Mouse (Mus musculus) heart, postnatal 14 days (tissue): ENCODE measurements around the gene Wapl. TPM values are rescaled to one million over a fixed set of nuclear protein-coding genes. Genes with fewer than 3 reads are reported as not detected.

ENCODE experiments used
- DNase-seq, 2 experiments: peaks; one replicate each; pipeline ENCODE4 v3.0.0; 2021 to 2022
- intact Hi-C: fragments of 180-260 bp; cut with DNase I; formaldehyde crosslinking; loops from one replicate; pipeline ENCODE4 v1.15.1; 2025
- long read RNA-seq, 2 experiments: library from polyadenylated mRNA; stranded (forward); transcript quantifications; one replicate each; pipeline ENCODE4 v2.0.0; 2021
- total RNA-seq, 2 experiments: library from RNA; stranded (reverse); gene quantifications; 2 replicates each; pipeline ENCODE4 v1.2.3; 2021

Wapl gene
- 10 to 100 TPM; 37.1 to 40.0 TPM for total RNA-seq
- long read RNA-seq, experiment 1, full-length matches to known transcripts, result 9 of 22 reads
- long read RNA-seq, experiment 1, partial matches to known transcripts, result 9 of 22 reads
- long read RNA-seq, experiment 1, other reads (novel, unspliced or antisense), result 4 of 22 reads
- long read RNA-seq, experiment 2, full-length matches to known transcripts, result 9 of 24 reads
- long read RNA-seq, experiment 2, partial matches to known transcripts, result 11 of 24 reads
- long read RNA-seq, experiment 2, other reads (novel, unspliced or antisense), result 4 of 24 reads

DNA sequence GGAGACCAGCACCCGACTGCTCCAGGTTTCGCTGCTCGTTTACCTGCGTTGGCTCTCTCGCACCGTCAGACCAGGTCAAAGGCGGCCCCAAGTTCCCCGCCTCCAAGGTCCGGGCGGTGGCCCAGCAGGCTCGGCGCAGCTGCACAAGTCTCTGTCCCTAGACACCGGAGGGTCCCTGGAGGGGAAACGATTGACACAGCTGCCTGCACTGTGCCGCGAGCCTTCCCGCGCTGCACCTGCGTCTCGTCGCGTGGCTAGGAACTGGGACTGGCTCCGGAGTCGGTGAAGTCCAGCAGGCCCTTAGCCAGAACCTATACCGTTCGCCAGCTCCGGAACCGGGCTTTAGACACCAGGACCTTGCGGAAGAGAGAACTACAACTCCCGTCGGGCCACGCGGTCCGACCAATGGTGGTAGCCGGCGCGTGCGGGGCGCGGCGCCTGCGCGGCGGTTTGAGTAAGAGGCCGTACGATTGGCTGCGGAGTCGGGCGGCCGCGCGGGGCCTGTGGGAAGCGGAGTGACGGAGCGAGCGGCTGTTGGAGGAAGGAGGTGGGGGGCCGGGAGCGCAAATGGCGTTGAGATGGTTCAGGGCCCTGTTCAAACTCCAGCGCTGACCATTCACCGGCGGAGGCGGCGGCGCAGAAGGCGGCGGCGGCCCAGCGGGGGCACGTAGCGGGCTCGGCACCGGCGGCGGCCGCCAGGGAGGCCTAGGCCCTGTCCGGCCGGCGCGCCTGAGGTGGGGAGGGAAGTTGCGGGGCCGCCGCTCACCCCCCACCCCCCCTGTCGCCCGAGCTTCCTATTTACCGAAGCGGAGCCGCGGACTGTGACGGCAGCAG is at the start of gene Wapl:
Gene Wapl, plus strand, starts transcription at position 534 of the 834 bp plus-strand sequence.
- peak; percentile 97 for DNase-seq
- intact Hi-C loops, result loop anchor here (10.0 kb wide), 1 partner anchor 91 kb away; no protein-coding TSS in a partner anchor

GRCm38 (mm10) chr14:34626824-34627223 is 46.9 kb upstream of the Wapl start:
- intact Hi-C loops, result no loop called here
- DNase-seq, result no peak

GRCm38 (mm10) chr14:34632722-34633448 is 40.8 kb upstream of the Wapl start:
- intact Hi-C loops, result no loop called here
- DNase-seq, result no peak

- no peak for DNase-seq
- intact Hi-C loops, result no loop called here
Observed at GRCm38 (mm10) chr14:34635192-34635591, 38.5 kb upstream of the Wapl start.

DNA sequence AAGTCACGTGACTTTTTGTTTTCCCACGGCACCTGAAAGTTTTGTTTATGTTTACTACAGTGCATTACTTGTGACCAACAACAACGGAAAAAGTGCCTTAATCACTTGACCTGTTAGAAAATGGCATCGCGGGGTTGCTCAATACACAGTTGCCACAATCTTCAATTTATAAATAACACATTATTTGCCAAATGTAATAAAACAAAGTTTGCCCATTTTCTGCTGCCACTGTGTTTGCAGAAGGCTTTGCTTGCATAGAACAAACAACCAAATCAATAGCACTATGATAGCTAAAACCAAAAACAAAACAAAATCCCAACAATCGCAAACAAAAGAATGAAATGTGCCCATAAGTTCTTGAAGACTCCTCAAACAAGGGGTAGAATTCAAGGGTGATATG is 38.0 kb upstream of the Wapl start:
- no peak for DNase-seq

GRCm38 (mm10) chr14:34644140-34644539 is 29.6 kb upstream of the Wapl start:
- intact Hi-C loops, result no loop called here

More for the DNA sequence above, 38.0 kb upstream of the Wapl start:
- intact Hi-C loops, result no loop called here

DNA sequence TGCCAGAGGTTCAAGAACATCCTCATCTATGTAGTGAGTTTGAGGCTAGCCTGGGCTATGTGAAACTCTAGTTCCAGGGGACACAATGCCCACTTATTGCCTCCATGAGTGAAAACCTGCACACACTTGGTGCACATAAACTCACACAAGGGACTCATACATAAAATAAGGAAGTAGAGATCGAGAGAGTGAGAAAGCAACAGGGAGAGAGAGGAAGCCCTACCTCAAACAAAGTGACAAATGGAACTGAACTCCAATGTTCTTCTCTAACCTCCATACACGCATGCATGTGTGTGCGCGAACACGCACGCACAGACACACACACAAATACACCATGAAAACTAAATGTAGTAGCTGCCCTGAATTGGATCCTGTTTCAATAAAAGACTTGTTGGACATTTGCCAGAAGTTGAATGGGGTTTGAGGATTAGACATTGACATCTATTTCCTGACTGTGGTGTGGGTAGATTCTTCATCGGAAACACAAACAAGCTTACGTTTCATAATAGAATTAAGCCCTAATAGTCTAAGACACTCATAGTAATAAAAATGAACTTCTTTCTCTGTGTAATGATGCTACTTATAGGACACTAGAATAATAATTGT is 25.8 kb upstream of the Wapl start:
- intact Hi-C loops, result no loop called here
- DNase-seq, result no peak

More at GRCm38 (mm10) chr14:34644140-34644539, 29.6 kb upstream of the Wapl start:
- no peak for DNase-seq

DNA sequence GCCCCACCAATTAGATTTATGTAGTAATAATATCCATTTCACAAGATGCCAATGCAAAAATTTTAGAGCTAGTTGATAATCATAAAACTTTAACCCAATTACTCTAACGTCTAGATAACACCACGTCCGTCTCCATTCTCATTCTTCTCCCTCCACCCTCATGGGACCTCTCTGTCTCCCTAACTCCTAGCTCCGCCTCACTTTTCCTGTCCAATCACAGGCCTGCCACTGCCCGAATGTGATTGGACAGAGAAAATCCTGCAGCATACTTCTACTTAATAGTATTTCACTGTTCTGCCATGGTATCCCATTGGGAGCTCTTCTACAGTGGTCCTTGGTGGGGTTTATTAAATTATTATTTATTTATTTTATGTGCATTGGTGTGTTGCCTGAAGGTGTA is 16.6 kb upstream of the Wapl start:
- intact Hi-C loops, result no loop called here
- DNase-seq, result no peak

- peak in 1 of 2 experiments; percentile 2 for DNase-seq
Observed at GRCm38 (mm10) chr14:34660351-34660787, 13.4 kb upstream of the Wapl start.

GRCm38 (mm10) chr14:34660788-34661591 is 12.7 kb upstream of the Wapl start:
- intact Hi-C loops, result no loop called here
- DNase-seq, result peak in 1 of 2 experiments; percentile 3

More at GRCm38 (mm10) chr14:34660351-34660787, 13.4 kb upstream of the Wapl start:
- intact Hi-C loops, result no loop called here

- intact Hi-C loops, result no loop called here
- peak; percentile 46 to 51 for DNase-seq
Observed at GRCm38 (mm10) chr14:34661621-34662477, 11.9 kb upstream of the Wapl start.

DNA sequence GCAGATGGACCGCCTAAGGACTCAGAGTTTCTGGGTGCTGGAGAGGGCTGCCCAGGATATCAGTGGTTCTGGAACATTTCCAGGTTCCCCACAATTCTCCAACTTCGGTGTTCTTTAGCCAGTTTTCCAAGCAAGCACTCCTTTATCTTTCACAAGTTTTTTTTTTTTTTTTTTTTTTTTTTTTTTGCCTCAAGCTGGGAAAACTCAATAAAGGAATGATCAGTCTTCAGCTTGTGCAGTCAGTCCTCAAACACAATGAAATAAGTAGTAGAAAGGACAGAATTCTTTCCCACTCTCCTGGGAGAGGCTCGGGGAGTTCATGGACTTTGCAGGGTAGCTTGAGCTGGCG is 11.3 kb upstream of the Wapl start:
- intact Hi-C loops, result no loop called here
- no peak for DNase-seq

DNA sequence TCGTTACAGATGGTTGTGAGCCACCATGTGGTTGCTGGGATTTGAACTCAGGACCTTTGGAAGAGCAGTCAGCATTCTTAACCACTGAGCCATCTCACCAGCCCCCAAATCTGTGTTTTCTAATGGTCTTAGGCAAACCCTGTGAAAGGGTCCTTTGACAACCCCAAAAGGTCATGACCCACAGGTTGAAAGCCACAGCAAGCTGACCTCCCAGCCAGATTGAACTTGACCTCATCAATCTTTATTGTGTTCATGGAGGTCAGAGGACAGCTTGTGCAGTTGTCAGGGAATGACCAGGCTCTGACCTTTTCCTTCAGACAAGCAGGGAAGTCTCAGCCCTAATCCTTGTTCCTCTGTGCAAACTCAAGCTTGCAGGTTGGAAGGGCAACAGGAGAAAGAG is 10.3 kb upstream of the Wapl start:
- DNase-seq, result no peak
- intact Hi-C loops, result no loop called here

DNA sequence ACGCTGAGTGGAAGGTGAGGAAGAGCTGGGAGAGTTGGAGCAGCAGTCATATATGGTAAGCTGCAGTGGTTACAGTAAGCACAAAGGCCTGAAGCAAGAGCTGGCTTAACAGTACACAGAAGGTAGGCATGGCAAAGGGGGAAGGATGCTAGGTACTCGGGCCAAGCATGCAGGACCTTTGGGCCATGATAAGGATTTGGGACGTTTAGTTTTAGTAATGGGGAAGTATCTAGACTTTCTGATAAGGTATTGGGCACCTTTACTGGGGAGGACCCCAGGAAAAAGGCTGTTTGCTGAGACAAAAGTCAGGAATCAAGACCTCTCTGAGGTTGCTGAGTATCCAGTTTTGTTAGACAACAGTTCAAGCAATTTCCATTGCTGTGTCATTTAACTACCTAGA is 4.6 kb upstream of the Wapl start:
- DNase-seq, result no peak
- intact Hi-C loops, result no loop called here

DNA sequence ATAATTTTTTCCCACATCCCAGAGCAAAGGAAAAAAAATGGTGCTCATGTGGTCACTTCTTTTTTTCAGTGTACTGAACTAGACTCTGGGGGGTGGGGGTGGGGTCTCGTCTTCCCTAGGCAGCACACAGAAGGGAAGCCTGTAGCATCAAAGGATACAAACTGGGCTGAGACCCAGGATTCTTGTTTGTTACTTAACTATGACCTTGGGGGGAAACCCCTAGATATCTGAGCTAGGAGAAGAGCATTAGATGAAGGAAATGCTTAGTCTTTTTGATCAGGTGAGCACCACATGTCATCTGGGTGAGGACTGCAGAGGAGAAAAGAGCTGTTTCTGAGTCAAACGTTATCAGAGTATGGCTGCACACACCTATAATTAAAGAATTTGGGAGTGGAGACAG is 3.5 kb upstream of the Wapl start:
- intact Hi-C loops, result loop anchor here (10.0 kb wide), 1 partner anchor 95 kb away; no protein-coding TSS in a partner anchor
- DNase-seq, result no peak

DNA sequence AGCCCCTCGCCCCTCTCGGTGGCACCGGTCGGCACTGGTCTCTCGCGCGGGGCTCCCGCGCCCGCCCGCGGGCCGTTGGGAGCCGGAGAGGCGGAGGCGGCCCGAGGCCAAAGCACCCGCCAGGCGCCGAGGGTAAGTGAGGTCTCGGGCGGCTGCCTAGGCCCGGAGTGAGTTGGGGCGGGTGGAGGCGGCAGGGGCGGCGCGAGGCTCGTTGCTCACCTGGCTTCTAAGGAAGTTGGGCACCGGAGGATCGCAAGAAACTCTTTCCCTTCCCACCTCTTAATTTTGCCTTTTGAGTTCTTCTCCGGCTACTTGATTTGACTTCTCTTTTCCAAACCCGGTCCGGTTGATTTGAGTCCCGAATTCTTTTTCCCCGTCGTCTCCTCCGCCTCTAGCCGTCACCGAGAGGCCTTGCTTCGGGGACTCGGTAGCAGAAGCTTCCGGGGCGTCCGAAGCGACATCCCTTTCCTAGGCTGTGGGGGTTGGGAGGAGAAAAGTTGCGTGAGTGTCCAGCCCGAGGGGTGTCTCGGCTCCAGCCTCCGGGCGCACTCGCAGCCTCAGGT is 582 bp downstream of the Wapl start:
- intact Hi-C loops, result loop anchor here (10.0 kb wide), 1 partner anchor 90 kb away; no protein-coding TSS in a partner anchor
- DNase-seq, result peak; percentile 36 to 59

DNA sequence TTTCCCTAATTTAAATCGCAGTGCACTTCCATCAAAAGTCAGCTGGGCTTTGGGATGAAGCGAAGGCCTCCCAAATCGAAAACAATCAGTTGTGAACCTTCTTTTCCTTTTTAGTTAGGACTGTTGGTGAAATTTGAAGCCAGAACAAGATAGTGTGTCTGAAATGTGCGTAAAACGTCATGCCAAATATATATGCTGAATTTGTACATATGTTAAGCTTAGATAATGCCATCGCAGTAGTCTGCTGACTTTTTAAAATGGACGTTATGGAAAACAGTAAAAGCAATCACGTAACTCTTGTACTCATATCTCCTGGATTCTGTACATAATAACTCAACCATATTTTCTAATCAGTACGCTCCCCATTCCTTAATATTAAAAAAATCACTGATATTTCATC is 1.2 kb downstream of the Wapl start:
- DNase-seq, result no peak
- intact Hi-C loops, result loop anchor here (10.0 kb wide), 1 partner anchor 90 kb away; no protein-coding TSS in a partner anchor

DNA sequence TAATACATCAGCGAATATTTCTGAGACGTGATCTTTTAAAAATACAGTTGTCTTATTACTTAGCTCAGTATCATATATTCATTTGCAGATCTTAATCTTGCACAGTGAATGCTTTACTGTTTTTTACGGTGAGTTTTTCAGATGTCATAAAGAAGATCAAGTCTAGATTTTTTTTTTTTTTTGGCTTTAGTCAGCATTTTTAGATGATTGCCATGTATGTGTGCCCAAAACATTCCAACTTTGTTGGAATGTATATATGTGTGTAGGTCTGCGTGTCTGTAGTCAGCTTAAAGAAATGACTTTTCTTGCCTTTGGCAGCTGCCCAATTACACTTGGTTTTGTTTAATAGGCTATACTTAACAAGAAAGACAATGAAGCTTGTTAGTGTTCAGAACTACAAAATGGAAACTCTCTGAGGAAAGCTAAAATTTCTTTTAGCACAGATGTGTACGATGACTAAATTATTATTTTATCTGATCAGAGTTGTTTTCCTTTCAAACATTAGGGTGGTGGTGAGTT is 1.7 kb downstream of the Wapl start:
- intact Hi-C loops, result loop anchor here (10.0 kb wide), 1 partner anchor 89 kb away; no protein-coding TSS in a partner anchor
- no peak for DNase-seq
